Mouse (Mus musculus): ENCODE data around the gene Lrtm2. TPM values are rescaled to one million over a fixed set of nuclear protein-coding genes. Genes with fewer than 3 reads are reported as not detected.

Gene Lrtm2
- polyA plus RNA-seq, 1 experiment from 2014 or later, result not detected

GRCm38 (mm10) chr6:119314751-119315476, 15.7 kb downstream of the Lrtm2 start:
- H3K4me1 ChIP-seq, result peaks cover 11% of the 10 kb centered on the region; the same call in 1 of the 2 replicates
- no peaks in the 10 kb centered on the region for H3K27me3 ChIP-seq
- no peak overlapping the region for H3K9ac ChIP-seq
- H3K4me2 ChIP-seq (replicated peaks), result no peak overlapping the region
- no peak overlapping the region for H3K4me3 ChIP-seq
- no peaks in the 10 kb centered on the region for H3K9me3 ChIP-seq
- no peak for ATAC-seq (ENCODE audit: low FRiP score, low read depth)
- H3K27ac ChIP-seq, result no peak overlapping the region
- WGBS, result 38% methylated on average over 7 of the region's 7 CpGs
- H3K36me3 ChIP-seq, result no peaks in the 10 kb centered on the region

GRCm38 (mm10) chr6:119313588-119314375, 16.8 kb downstream of the Lrtm2 start:
- no peaks in the 10 kb centered on the region for H3K27me3 ChIP-seq
- no peaks in the 10 kb centered on the region for H3K9me3 ChIP-seq
- 0 out of 2 replicates have a peak, but pooled peaks have one; percentile 20 for ATAC-seq (ENCODE audit: low FRiP score, low read depth)
- 45% methylated on average over 13 of the region's 14 CpGs for WGBS
- H3K4me2 ChIP-seq (replicated peaks), result no peak overlapping the region
- H3K4me1 ChIP-seq, result peaks cover 11% of the 10 kb centered on the region; the same call in 1 of the 2 replicates
- H3K9ac ChIP-seq, result no peak overlapping the region
- no peaks in the 10 kb centered on the region for H3K36me3 ChIP-seq
- no peak overlapping the region for H3K4me3 ChIP-seq
- H3K27ac ChIP-seq, result no peak overlapping the region

GRCm38 (mm10) chr6:119313096-119313495, 17.5 kb downstream of the Lrtm2 start:
- Histone ChIP-seq H3K9me3 (no peaks in the 10 kb centered on the region), H3K4me3 (no peak overlapping the region), H3K27me3 (no peaks in the 10 kb centered on the region), H3K36me3 (no peaks in the 10 kb centered on the region), H3K4me2 (replicated peaks) (no peak overlapping the region), H3K4me1 (peaks cover 11% of the 10 kb centered on the region; the same call in 1 of the 2 replicates), H3K27ac (no peak overlapping the region), H3K9ac (no peak overlapping the region)
- WGBS, result 56% methylated on average over 3 of the region's 3 CpGs
- ATAC-seq (ENCODE audit: low FRiP score, low read depth), result no peak

GRCm38 (mm10) chr6:119312381-119312780, 18.2 kb downstream of the Lrtm2 start:
- Histone ChIP-seq H3K27me3 (no peaks in the 10 kb centered on the region), H3K4me2 (replicated peaks) (no peak overlapping the region), H3K4me1 (peaks cover 11% of the 10 kb centered on the region; the same call in 1 of the 2 replicates), H3K36me3 (no peaks in the 10 kb centered on the region), H3K9ac (no peak overlapping the region), H3K4me3 (no peak overlapping the region), H3K9me3 (no peaks in the 10 kb centered on the region), H3K27ac (no peak overlapping the region)
- WGBS, result 75% methylated on average over 6 of the region's 6 CpGs
- no peak for ATAC-seq (ENCODE audit: low FRiP score, low read depth)

GRCm38 (mm10) chr6:119310176-119310575, 20.4 kb downstream of the Lrtm2 start:
- 53% methylated on average over 9 of the region's 9 CpGs for WGBS

GRCm38 (mm10) chr6:119307867-119308413, 22.6 kb downstream of the Lrtm2 start:
- WGBS, result 62% methylated on average over 10 of the region's 10 CpGs
- peaks cover 2% of the 10 kb centered on the region; the same call in 1 of the 2 replicates for H3K4me1 ChIP-seq
- no peak for ATAC-seq (ENCODE audit: low FRiP score, low read depth)
- H3K4me2 ChIP-seq (replicated peaks), result no peak overlapping the region
- no peak overlapping the region for H3K9ac ChIP-seq
- no peak overlapping the region for H3K4me3 ChIP-seq
- no peaks in the 10 kb centered on the region; the same call in 1 of the 2 replicates for H3K27me3 ChIP-seq
- no peaks in the 10 kb centered on the region for H3K36me3 ChIP-seq
- H3K27ac ChIP-seq, result no peak overlapping the region
- no peaks in the 10 kb centered on the region for H3K9me3 ChIP-seq

More at GRCm38 (mm10) chr6:119310176-119310575, 20.4 kb downstream of the Lrtm2 start:
- no peak overlapping the region for H3K27ac ChIP-seq
- H3K36me3 ChIP-seq, result no peaks in the 10 kb centered on the region
- no peak overlapping the region for H3K4me2 ChIP-seq (replicated peaks)
- H3K4me3 ChIP-seq, result no peak overlapping the region
- ATAC-seq (ENCODE audit: low FRiP score, low read depth), result no peak
- no peak overlapping the region for H3K9ac ChIP-seq
- H3K4me1 ChIP-seq, result peaks cover 11% of the 10 kb centered on the region; the same call in 1 of the 2 replicates
- H3K27me3 ChIP-seq, result no peaks in the 10 kb centered on the region; the same call in 1 of the 2 replicates
- H3K9me3 ChIP-seq, result no peaks in the 10 kb centered on the region

- WGBS, result 90% methylated on average over 6 of the region's 6 CpGs
- H3K4me1 ChIP-seq, result no peaks in the 10 kb centered on the region
- no peak for ATAC-seq (ENCODE audit: low FRiP score, low read depth)
Measured at GRCm38 (mm10) chr6:119303331-119303730, 27.2 kb downstream of the Lrtm2 start.

GRCm38 (mm10) chr6:119301310-119301709, 29.3 kb downstream of the Lrtm2 start:
- no peak overlapping the region for H3K4me2 ChIP-seq (replicated peaks)
- no peaks in the 10 kb centered on the region for H3K9me3 ChIP-seq
- ATAC-seq (ENCODE audit: low FRiP score, low read depth), result no peak
- no peaks in the 10 kb centered on the region for H3K36me3 ChIP-seq
- H3K27ac ChIP-seq, result no peak overlapping the region
- H3K4me1 ChIP-seq, result no peaks in the 10 kb centered on the region
- WGBS, result 93% methylated on average over 3 of the region's 3 CpGs
- H3K27me3 ChIP-seq, result no peaks in the 10 kb centered on the region; the same call in 1 of the 2 replicates
- no peak overlapping the region for H3K9ac ChIP-seq
- H3K4me3 ChIP-seq, result no peak overlapping the region

More at GRCm38 (mm10) chr6:119303331-119303730, 27.2 kb downstream of the Lrtm2 start:
- no peak overlapping the region for H3K9ac ChIP-seq
- no peaks in the 10 kb centered on the region for H3K9me3 ChIP-seq
- H3K27me3 ChIP-seq, result no peaks in the 10 kb centered on the region; the same call in 1 of the 2 replicates
- no peak overlapping the region for H3K4me2 ChIP-seq (replicated peaks)
- H3K27ac ChIP-seq, result no peak overlapping the region
- no peaks in the 10 kb centered on the region for H3K36me3 ChIP-seq
- no peak overlapping the region for H3K4me3 ChIP-seq

GRCm38 (mm10) chr6:119280761-119281160, 49.8 kb downstream of the Lrtm2 start:
- no peaks in the 10 kb centered on the region for H3K27me3 ChIP-seq
- H3K9me3 ChIP-seq, result peaks cover 9% of the 10 kb centered on the region; the same call in 1 of the 2 replicates
- H3K4me2 ChIP-seq (replicated peaks), result no peak overlapping the region
- no peaks in the 10 kb centered on the region for H3K4me1 ChIP-seq
- H3K36me3 ChIP-seq, result no peaks in the 10 kb centered on the region
- WGBS, result 78% methylated on average over 9 of the region's 9 CpGs
- no peak overlapping the region for H3K27ac ChIP-seq
- H3K4me3 ChIP-seq, result no peak overlapping the region
- no peak for ATAC-seq (ENCODE audit: low FRiP score, low read depth)
- no peak overlapping the region for H3K9ac ChIP-seq

- H3K27me3 ChIP-seq, result no peaks in the 10 kb centered on the region
- H3K9ac ChIP-seq, result no peak overlapping the region
- no peaks in the 10 kb centered on the region for H3K36me3 ChIP-seq
- no peak overlapping the region for H3K27ac ChIP-seq
- no peak overlapping the region for H3K4me2 ChIP-seq (replicated peaks)
- no peaks in the 10 kb centered on the region for H3K9me3 ChIP-seq
- ATAC-seq (ENCODE audit: low FRiP score, low read depth), result no peak
- H3K4me1 ChIP-seq, result no peaks in the 10 kb centered on the region
- no peak overlapping the region for H3K4me3 ChIP-seq
- 77% methylated on average over 2 of the region's 2 CpGs for WGBS
Measured at GRCm38 (mm10) chr6:119276713-119277112, 53.9 kb downstream of the Lrtm2 start.
